Mouse (Mus musculus) thymus, adult 2 months (tissue): Measurements from ENCODE around the gene Sh3bp4.

Experiments used
- CTCF ChIP-seq: fragments of 200-500 bp; IDR thresholded peaks from 2 replicates; pipeline ENCODE4 v1.5.1; 2012; ENCODE audit warnings: mild to moderate bottlenecking, control low read depth, low read length, moderate library complexity, borderline replicate concordance; ENCODE audit not compliant: control insufficient read depth, poor library complexity, insufficient read depth; ENCODE audit errors: extremely low read depth
- POLR2A ChIP-seq: fragments of 200-500 bp; IDR thresholded peaks from 2 replicates; pipeline ENCODE4 v1.6.1; 2012; ENCODE audit warnings: mild to moderate bottlenecking, low read length, control low read depth, moderate library complexity; ENCODE audit not compliant: control insufficient read depth, poor library complexity, insufficient read depth; ENCODE audit errors: extremely low read depth

- TF ChIP-seq POLR2A (no peak), CTCF (no peak)
Observed at GRCm38 (mm10) chr1:89184839-89185238, 114.6 kb downstream of the Sh3bp4 start.
